Mouse (Mus musculus): ENCODE measurements around the gene Rnf148. TPM values are rescaled to one million over a fixed set of nuclear protein-coding genes. Genes with fewer than 3 reads are reported as not detected.

The Rnf148 gene
- polyA plus RNA-seq (2012; rRNA removed): not detected in 2 replicates

GRCm38 (mm10) chr6:23655036-23655435 is at the start of gene Rnf148:
Gene Rnf148, minus strand, starts transcription at chr6:23655136.

DNA sequence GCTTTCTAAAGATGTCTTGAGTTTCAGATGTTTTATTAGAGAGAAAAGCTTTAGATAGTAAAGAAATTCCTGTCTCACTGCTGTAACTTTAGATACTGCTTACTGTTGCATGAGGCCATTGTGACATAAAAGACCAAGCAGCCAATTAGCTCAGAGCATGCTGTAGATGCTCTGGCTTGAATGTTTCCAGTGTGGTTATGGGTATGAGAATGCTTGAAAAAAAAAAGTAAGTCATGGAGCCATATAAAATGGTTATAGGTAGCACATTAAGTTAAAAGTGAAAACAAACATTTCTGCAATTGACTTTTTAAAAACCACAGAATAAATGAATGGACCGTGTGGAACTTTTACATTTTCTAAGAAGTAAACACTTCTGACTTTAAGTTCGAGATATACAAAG is 4.7 kb downstream of the Rnf148 start, which contains the start of gene Rnf133:
Gene Rnf133, minus strand, starts transcription at position 101 of the 400 bp plus-strand sequence.

Other genes with a start within 250 kb of the Rnf148 start
- gene Rnf133, start 4.8 kb downstream of the Rnf148 start, polyA plus RNA-seq (2012; rRNA removed): not detected in 2 replicates
- gene Cadps2, start 184.3 kb upstream of the Rnf148 start, polyA plus RNA-seq (2012; rRNA removed): 1.2 TPM in 2 replicates